Mouse (Mus musculus): ENCODE data around the gene Plcg1. TPM values are rescaled to one million over a fixed set of nuclear protein-coding genes. Genes with fewer than 3 reads are reported as not detected.

Plcg1 gene
- polyA plus RNA-seq, 1 experiment = 127 TPM

DNA sequence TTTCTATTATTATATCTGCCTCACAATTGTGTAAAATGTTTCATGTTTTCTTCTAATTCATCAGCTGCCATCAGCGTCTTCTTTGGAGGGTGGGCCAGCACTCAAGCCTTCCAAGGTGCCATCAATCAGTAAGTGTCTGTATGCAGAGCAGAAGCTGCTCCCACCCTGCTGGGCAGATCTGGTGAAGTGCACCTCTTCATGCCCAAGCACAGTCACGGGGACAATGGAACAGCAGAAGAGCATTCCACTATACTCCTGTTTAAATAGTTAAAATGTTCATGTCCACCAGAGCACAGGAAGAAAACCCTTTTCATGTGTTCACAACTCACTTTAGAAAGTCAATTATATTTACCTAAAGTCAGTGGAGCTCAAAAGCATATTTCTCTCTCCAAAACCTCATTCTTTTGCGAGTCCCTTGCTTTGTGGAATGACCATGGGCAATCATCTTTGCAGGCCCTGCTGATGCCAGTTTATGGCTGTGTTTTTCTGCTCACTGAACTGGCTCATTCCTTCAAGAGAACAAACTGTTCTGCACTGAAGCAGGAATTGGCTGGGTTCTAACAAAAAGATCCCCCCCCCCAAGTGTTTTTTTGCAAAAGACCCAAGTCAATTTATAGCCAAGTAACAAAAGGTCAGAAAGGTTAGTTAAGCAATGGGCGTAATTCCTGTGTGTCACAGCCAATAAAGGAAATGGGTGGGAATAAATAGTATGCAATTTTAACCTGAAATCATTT lies 73.9 kb downstream of the Plcg1 start:
- TF ChIP-seq POLR2A (IDR thresholded peaks at IDR 0.05; ENCODE audit: borderline replicate concordance, extremely low read depth, low read depth, low read length) (no peak), CTCF (IDR thresholded peaks at IDR 0.05; ENCODE audit: insufficient read depth, low read length) (no peak)
- H3K4me1 ChIP-seq (ENCODE audit: control insufficient read depth, insufficient read depth, low read length) = peaks cover 18% of the 10 kb centered on the region
- no peak for DNase-seq
- WGBS = 32% methylated on average over 4 of the region's 4 CpGs
- H3K4me3 ChIP-seq (replicated peaks; ENCODE audit: extremely low read depth, low read depth, low read length) = no peak overlapping the region

DNA sequence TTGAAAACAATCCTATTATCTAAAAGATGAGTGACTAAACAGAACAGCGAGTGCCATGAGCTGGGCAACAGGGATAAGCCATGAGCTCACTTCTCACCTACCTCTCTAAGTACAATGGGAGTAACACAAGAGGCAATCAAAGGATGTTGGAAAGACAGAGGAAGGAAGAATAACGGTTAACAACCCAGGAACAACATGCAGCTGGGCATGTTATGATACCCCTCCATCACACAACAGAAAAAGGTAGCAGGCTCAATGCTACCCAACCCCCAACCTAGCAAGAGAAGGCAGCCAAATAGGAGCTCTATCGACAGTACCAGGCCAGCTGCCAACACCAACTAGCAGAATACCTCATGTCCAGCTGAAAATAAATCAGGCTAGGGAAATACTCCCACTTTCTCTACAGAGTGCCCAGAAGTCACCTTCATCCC lies 75.0 kb downstream of the Plcg1 start:
- WGBS = 23% methylated on average over 3 of the region's 3 CpGs
- Histone ChIP-seq H3K4me3 (replicated peaks; ENCODE audit: extremely low read depth, low read depth, low read length) (no peak overlapping the region), H3K4me1 (ENCODE audit: control insufficient read depth, insufficient read depth, low read length) (peaks cover 18% of the 10 kb centered on the region)
- peak; percentile 41 for DNase-seq
- TF ChIP-seq POLR2A (IDR thresholded peaks at IDR 0.05; ENCODE audit: borderline replicate concordance, extremely low read depth, low read depth, low read length) = no peak
- TF ChIP-seq CTCF (IDR thresholded peaks at IDR 0.05; ENCODE audit: insufficient read depth, low read length) = no peak

DNA sequence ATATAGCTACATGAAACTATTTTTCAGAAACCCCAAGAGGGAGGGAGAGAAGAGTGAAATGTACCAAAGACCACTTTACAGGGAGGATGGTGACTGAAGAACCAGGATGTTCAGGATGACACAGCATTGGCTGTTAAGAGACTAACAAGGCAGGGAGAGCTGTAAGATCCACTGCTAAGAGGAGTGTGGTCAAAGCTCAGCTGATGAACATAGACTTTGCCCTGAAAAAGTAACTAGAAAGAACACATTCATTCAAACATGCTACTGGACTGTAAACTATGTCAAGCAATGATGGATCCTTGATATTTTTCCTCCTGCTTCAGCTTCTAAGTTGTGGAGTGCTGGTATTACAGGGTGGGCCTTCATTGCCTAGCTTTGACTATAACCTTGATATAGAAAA lies 79.3 kb downstream of the Plcg1 start:
- TF ChIP-seq POLR2A (IDR thresholded peaks at IDR 0.05; ENCODE audit: borderline replicate concordance, extremely low read depth, low read depth, low read length) (no peak), CTCF (IDR thresholded peaks at IDR 0.05; ENCODE audit: insufficient read depth, low read length) (no peak)
- DNase-seq = no peak
- peaks cover 6% of the 10 kb centered on the region for H3K4me1 ChIP-seq (ENCODE audit: control insufficient read depth, insufficient read depth, low read length)
- H3K4me3 ChIP-seq (replicated peaks; ENCODE audit: extremely low read depth, low read depth, low read length) = no peak overlapping the region

DNA sequence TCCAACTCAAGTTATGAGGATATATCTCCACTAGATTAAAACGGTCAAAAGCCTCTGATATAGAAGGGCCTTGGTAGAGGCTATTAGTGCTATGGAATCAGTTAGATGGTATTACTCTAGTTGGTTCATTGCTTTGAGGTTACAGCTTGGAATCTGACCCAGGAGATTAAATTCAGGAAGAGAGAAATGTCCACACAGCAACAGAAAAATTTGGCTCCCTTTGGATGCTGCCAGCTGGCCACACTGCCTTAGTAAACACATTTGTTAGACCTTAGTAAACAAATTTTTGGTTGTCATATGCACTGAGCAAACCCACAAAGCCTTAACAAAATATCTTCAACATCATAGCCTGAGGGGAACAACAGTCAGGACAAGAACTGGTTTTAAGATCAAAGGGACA lies 79.7 kb downstream of the Plcg1 start:
- 77% methylated on average over 1 of the region's 1 CpGs for WGBS
- peaks cover 6% of the 10 kb centered on the region for H3K4me1 ChIP-seq (ENCODE audit: control insufficient read depth, insufficient read depth, low read length)
- no peak for DNase-seq
- TF ChIP-seq POLR2A (IDR thresholded peaks at IDR 0.05; ENCODE audit: borderline replicate concordance, extremely low read depth, low read depth, low read length) (no peak), CTCF (IDR thresholded peaks at IDR 0.05; ENCODE audit: insufficient read depth, low read length) (no peak)
- no peak overlapping the region for H3K4me3 ChIP-seq (replicated peaks; ENCODE audit: extremely low read depth, low read depth, low read length)

Other genes with a start within 250 kb of the Plcg1 start
- gene Top1, start 85.4 kb upstream of the Plcg1 start, polyA plus RNA-seq (2012; rRNA removed) = 10.7 and 14.2 TPM in 2 replicates
- gene Zhx3, start 141.7 kb downstream of the Plcg1 start, polyA plus RNA-seq (2012; rRNA removed) = 11.6 and 14.6 TPM in 2 replicates
- 8.2 and 15.2 TPM in 2 replicates for gene Lpin3, start 149.4 kb downstream of the Plcg1 start, polyA plus RNA-seq (2012; rRNA removed)
- gene Emilin3, start 181.0 kb downstream of the Plcg1 start, polyA plus RNA-seq (2012; rRNA removed) = 0.03 and 0.08 TPM in 2 replicates

Data from lung, adult 2 months (tissue).